Mouse (Mus musculus) myocyte (in vitro differentiated cells): Measurements from ENCODE around the gene Gm20388.

ENCODE experiments used
- CEBPB ChIP-seq: IDR thresholded peaks from 2 replicates; pipeline ENCODE4 v1.6.1; 2011; ENCODE audit warnings: mild to moderate bottlenecking, moderate library complexity; ENCODE audit not compliant: poor library complexity, insufficient read depth, severe bottlenecking
- E2F4 ChIP-seq: IDR thresholded peaks from one replicate; pipeline ENCODE4 v1.6.1; 2011; ENCODE audit warnings: mild to moderate bottlenecking, control low read depth, moderate library complexity; ENCODE audit not compliant: insufficient read depth
- MAX ChIP-seq: IDR thresholded peaks from one replicate; pipeline ENCODE4 v1.6.1; 2011; ENCODE audit warnings: low read depth, mild to moderate bottlenecking, control low read depth
- MYOG ChIP-seq, 3 experiments: IDR thresholded peaks; one replicate each; pipeline ENCODE4 v1.6.1; 2011; ENCODE audit warnings: control low read depth in 2 of 3, low read depth in 2 of 3, mild to moderate bottlenecking in 2 of 3; ENCODE audit not compliant: insufficient read length in 2 of 3, control insufficient read depth in 1 of 3, insufficient read depth in 1 of 3
- POLR2A ChIP-seq: IDR thresholded peaks from one replicate; pipeline ENCODE4 v1.6.1; 2011; ENCODE audit warnings: low read depth, mild to moderate bottlenecking, control low read depth, moderate library complexity; ENCODE audit not compliant: insufficient read length
- POLR2AphosphoS2 ChIP-seq: IDR thresholded peaks from one replicate; pipeline ENCODE4 v1.6.1; 2011; ENCODE audit warnings: low read depth, control low read depth; ENCODE audit not compliant: insufficient read length
- TCF12 ChIP-seq: IDR thresholded peaks from one replicate; pipeline ENCODE4 v1.6.1; 2011; ENCODE audit warnings: mild to moderate bottlenecking, control low read depth; ENCODE audit not compliant: poor library complexity, insufficient read depth, severe bottlenecking
- USF1 ChIP-seq: IDR thresholded peaks from one replicate; pipeline ENCODE4 v1.6.1; 2011; ENCODE audit warnings: low read depth, mild to moderate bottlenecking, control low read depth, moderate library complexity

GRCm38 (mm10) chr8:120581329-120581728 lies 670.7 kb downstream of the Gm20388 start:
- TF ChIP-seq POLR2A: no peak
- no peak for TF ChIP-seq POLR2AphosphoS2
- no peak for TF ChIP-seq USF1
- no peak for TF ChIP-seq CEBPB
- TF ChIP-seq MYOG (IDR thresholded peaks at IDR 0.05; ENCODE audit: control insufficient read depth in 1 of 3, insufficient read depth in 1 of 3, insufficient read length in 2 of 3, low read depth in 2 of 3): no peak
- no peak for TF ChIP-seq TCF12
- TF ChIP-seq MAX: no peak
- TF ChIP-seq E2F4: no peak
